ENCODE assay signal across 16 mouse cellular contexts in genomic region chr11:74994141-74994540, GRCm38 (mm10).
A peak's percentile ranks its signal among the peaks of the same experiment; 100 is the strongest.
DNase-seq lines count a peak whose midpoint lies in the region; ATAC-seq and TF ChIP-seq lines count a peak whose summit lies in the region.
"Had no signal": no experiment of that assay in that cellular context is flagged by ENCODE, and none has a peak within 500 bp of the region (broad histone marks: within the 10 kb centered on the region; RNA-seq: fewer than 3 reads in every experiment).

No protein-coding gene starts in this region.

- no peaks in the 10 kb centered on the region for H3K9me3 ChIP-seq in heart, embryonic 12.5 days (replicated peaks)
- H3K9me3 ChIP-seq: forebrain, embryonic 15.5 days; heart, embryonic 13.5 days had no signal

- no peaks in the 10 kb centered on the region for H3K27me3 ChIP-seq in heart, embryonic 12.5 days (replicated peaks)
- H3K27me3 ChIP-seq: forebrain, embryonic 15.5 days; heart, embryonic 13.5 days had no signal

- TF ChIP-seq CTCF in left cerebral cortex, adult 2 months (IDR thresholded peaks at IDR 0.05) = peak; percentile 39

- peaks cover 37% of the 10 kb centered on the region for H3K36me3 ChIP-seq in heart, embryonic 12.5 days

- DNase-seq in heart, adult 11 months = peak; percentile 86
- no peak for DNase-seq in left cerebral cortex, adult 2 months (ENCODE audit: extremely low spot score in 1 of 2, low spot score in 2 of 2)
- DNase-seq in left cerebral cortex, postnatal 25 days (ENCODE audit: low spot score in 2 of 2) = no peak
- DNase-seq in A20 (ENCODE audit: low read depth, low spot score) (peak; percentile 40), adipocyte (ENCODE audit: low spot score) (peak; percentile 57)
- DNase-seq in right cerebral cortex, postnatal 36 days (ENCODE audit: low spot score in 2 of 2) = no peak
- DNase-seq: cerebellum, adult 11 months; gastrocnemius, postnatal 14 days; left cerebral cortex, postnatal 4 days; right cerebral cortex, postnatal 25 days had no signal

- no peak for ATAC-seq in heart, embryonic 12.5 days (ENCODE audit: insufficient number of reproducible peaks, low FRiP score)
- ATAC-seq: forebrain, embryonic 15.5 days; intestine, embryonic 16.5 days; midbrain, embryonic 16.5 days had no signal

- 73% methylated on average over 1 of the region's 1 CpGs for WGBS in heart, embryonic 12.5 days

- H3K4me3 ChIP-seq in heart, embryonic 12.5 days = no peak overlapping the region
- no peak overlapping the region for H3K4me3 ChIP-seq in left cerebral cortex, adult 2 months
- H3K4me3 ChIP-seq: forebrain, embryonic 15.5 days; heart, embryonic 13.5 days had no signal

- H3K27ac ChIP-seq in heart, embryonic 12.5 days (ENCODE audit: poor library complexity, severe bottlenecking) = no peak overlapping the region
- no peak overlapping the region for H3K27ac ChIP-seq in left cerebral cortex, adult 2 months
- H3K27ac ChIP-seq: forebrain, embryonic 15.5 days; heart, embryonic 13.5 days; liver, embryonic 14.5 days had no signal

- intact Hi-C loops in left cerebral cortex, adult 2 months (cut with DNase I) = loop anchor here (5.0 kb wide), 1 partner anchor 123 kb away; no protein-coding TSS in a partner anchor
- intact Hi-C loops in left cerebral cortex, postnatal 25 days (cut with DNase I) = no loop called here

- no peak overlapping the region for H3K4me2 ChIP-seq in heart, embryonic 12.5 days
- H3K4me2 ChIP-seq: forebrain, embryonic 15.5 days; heart, embryonic 13.5 days had no signal

- peaks cover 24% of the 10 kb centered on the region for H3K4me1 ChIP-seq in heart, embryonic 12.5 days (replicated peaks)
- H3K4me1 ChIP-seq: forebrain, embryonic 15.5 days had no signal

- H3K9ac ChIP-seq in heart, embryonic 12.5 days = no peak overlapping the region
- H3K9ac ChIP-seq: forebrain, embryonic 15.5 days; heart, embryonic 13.5 days; liver, embryonic 14.5 days had no signal

Comparison
In these comparisons a context has a peak if more than half of its experiments do, and no peak if none do; other contexts are left out.
1. DNase-seq: peak in heart, adult 11 months (single experiment), A20 (single experiment) and adipocyte (single experiment); none in left cerebral cortex, adult 2 months (0 of 2), left cerebral cortex, postnatal 25 days (0 of 2) and right cerebral cortex, postnatal 36 days (0 of 2).